Mouse (Mus musculus) megakaryocyte, embryonic 14.5 days (primary cell): ENCODE measurements around the gene Vegfa.

Experiments
- FLI1 ChIP-seq: IDR thresholded peaks from 2 replicates; pipeline ENCODE4 v1.6.1; 2012; ENCODE audit warnings: low read length, inconsistent platforms, mixed read lengths
- GATA1 ChIP-seq: IDR thresholded peaks from 3 replicates; pipeline ENCODE4 v1.6.1; 2012; ENCODE audit warnings: mixed read lengths, low read length, inconsistent platforms, borderline replicate concordance

GRCm38 (mm10) chr17:46080388-46080787, 48.2 kb upstream of the Vegfa start:
- TF ChIP-seq GATA1 = no peak
- TF ChIP-seq FLI1 = no peak
